Mouse (Mus musculus) layer of hippocampus, adult 18-20 months (tissue): Measurements from ENCODE around the gene Gm49358. TPM values are rescaled to one million over a fixed set of nuclear protein-coding genes. Genes with fewer than 3 reads are reported as not detected.

Source experiments
- DNase-seq, 2 experiments: peaks; one replicate each; pipeline ENCODE4 v3.0.0; 2022; ENCODE audit warnings: low spot score in 2 of 2
- total RNA-seq, 2 experiments: library from RNA; stranded (reverse); gene quantifications; 2 replicates each; pipeline ENCODE4 v1.2.3; 2021

Gene Gm49358
- total RNA-seq, 2 experiments from 2014 or later = 29.2 to 41.2 TPM

- no peak for DNase-seq
These were observed 44.4 kb downstream of the Gm49358 start for GRCm38 (mm10) chr10:86808013-86808758.

- peak in 1 of 2 experiments; percentile 63 for DNase-seq
These were observed 46.2 kb downstream of the Gm49358 start for GRCm38 (mm10) chr10:86810000-86810399.

- no peak for DNase-seq
These were observed 46.8 kb downstream of the Gm49358 start for GRCm38 (mm10) chr10:86810612-86811011.

GRCm38 (mm10) chr10:86814292-86815131 lies 50.7 kb downstream of the Gm49358 start:
- DNase-seq = no peak

- no peak for DNase-seq
These were observed 51.4 kb downstream of the Gm49358 start for GRCm38 (mm10) chr10:86815133-86815532.

- DNase-seq = peak in 1 of 2 experiments; percentile 54
These were observed 55.9 kb downstream of the Gm49358 start for GRCm38 (mm10) chr10:86819649-86820165.

- peak in 1 of 2 experiments; percentile 67 for DNase-seq
These were observed 57.2 kb downstream of the Gm49358 start for GRCm38 (mm10) chr10:86821014-86821413.

GRCm38 (mm10) chr10:86824093-86824492 lies 60.3 kb downstream of the Gm49358 start:
- DNase-seq = no peak

- DNase-seq = no peak
These were observed 61.1 kb downstream of the Gm49358 start for GRCm38 (mm10) chr10:86824871-86825270.

- DNase-seq = no peak
These were observed 62.2 kb downstream of the Gm49358 start for GRCm38 (mm10) chr10:86825871-86826522.

GRCm38 (mm10) chr10:86826929-86827328 lies 63.2 kb downstream of the Gm49358 start:
- DNase-seq = no peak

GRCm38 (mm10) chr10:86828221-86829135 lies 64.7 kb downstream of the Gm49358 start:
- DNase-seq = no peak

- no peak for DNase-seq
These were observed 65.7 kb downstream of the Gm49358 start for GRCm38 (mm10) chr10:86829515-86829914.

GRCm38 (mm10) chr10:86836784-86837183 lies 73.0 kb downstream of the Gm49358 start:
- no peak for DNase-seq

GRCm38 (mm10) chr10:86838827-86839226 lies 75.1 kb downstream of the Gm49358 start:
- no peak for DNase-seq

- DNase-seq = peak in 1 of 2 experiments; percentile 63
These were observed 78.9 kb downstream of the Gm49358 start for GRCm38 (mm10) chr10:86842659-86843058.

GRCm38 (mm10) chr10:86846926-86847467 lies 83.2 kb downstream of the Gm49358 start:
- no peak for DNase-seq

- no peak for DNase-seq
These were observed 85.3 kb downstream of the Gm49358 start for GRCm38 (mm10) chr10:86849087-86849486.

GRCm38 (mm10) chr10:86849508-86849907 lies 85.7 kb downstream of the Gm49358 start:
- DNase-seq = no peak

- no peak for DNase-seq
These were observed 88.4 kb downstream of the Gm49358 start for GRCm38 (mm10) chr10:86852160-86852559.
